Mouse (Mus musculus) left cerebral cortex, postnatal 10 days (tissue): Measurements from ENCODE around the gene Ptger4. TPM values are rescaled to one million over a fixed set of nuclear protein-coding genes. Genes with fewer than 3 reads are reported as not detected.
A peak's percentile ranks its signal among the peaks of the same experiment; 100 is the strongest.
"Not testable (repeated sequence)": the region's sequence is repeated elsewhere in the genome, so short reads cannot be mapped to it uniquely, and the experiment has no call there.

ENCODE experiments used
- DNase-seq, 2 experiments: peaks; one replicate each; pipeline ENCODE4 v3.0.0; 2021 to 2022; ENCODE audit warnings: low spot score in 2 of 2, mixed read lengths in 1 of 2; ENCODE audit errors: extremely low spot score in 1 of 2
- intact Hi-C: fragments of 180-260 bp; cut with DNase I; formaldehyde crosslinking; loops from one replicate; pipeline ENCODE4 v1.15.1; 2025
- total RNA-seq, 2 experiments: library from RNA; stranded (reverse); gene quantifications; 2 replicates each; pipeline ENCODE4 v1.2.3; 2021

Ptger4 gene
- total RNA-seq, 2 experiments from 2014 or later: 2.4 to 2.9 TPM

- intact Hi-C loops: loop anchor here (5.0 kb wide), 1 partner anchor 967 kb away; no protein-coding TSS in a partner anchor
Measured at GRCm38 (mm10) chr15:5239901-5240300, 4.1 kb downstream of the Ptger4 start.

GRCm38 (mm10) chr15:5239361-5239760 lies 4.6 kb downstream of the Ptger4 start:
- DNase-seq: no peak
- intact Hi-C loops: loop anchor here (5.0 kb wide), 1 partner anchor 968 kb away; no protein-coding TSS in a partner anchor

More at GRCm38 (mm10) chr15:5239901-5240300, 4.1 kb downstream of the Ptger4 start:
- DNase-seq: no peak

- DNase-seq: no peak
- intact Hi-C loops: loop anchor here (5.0 kb wide), 1 partner anchor 969 kb away; no protein-coding TSS in a partner anchor
Measured at GRCm38 (mm10) chr15:5238553-5238952, 5.4 kb downstream of the Ptger4 start.

GRCm38 (mm10) chr15:5238073-5238472 lies 5.9 kb downstream of the Ptger4 start:
- intact Hi-C loops: loop anchor here (5.0 kb wide), 1 partner anchor 969 kb away; no protein-coding TSS in a partner anchor
- DNase-seq: no peak

GRCm38 (mm10) chr15:5237012-5237660 lies 6.9 kb downstream of the Ptger4 start:
- no peak for DNase-seq
- intact Hi-C loops: loop anchor here (2.0 to 5.0 kb wide), 3 partner anchors 680 to 970 kb away; no protein-coding TSS in a partner anchor

GRCm38 (mm10) chr15:5236538-5236937 lies 7.4 kb downstream of the Ptger4 start:
- peak; percentile 68 to 82 for DNase-seq
- intact Hi-C loops: loop anchor here (2.0 to 5.0 kb wide), 3 partner anchors 680 to 971 kb away; no protein-coding TSS in a partner anchor

- peak in 1 of 2 experiments; percentile 80 for DNase-seq
- intact Hi-C loops: loop anchor here (5.0 kb wide), 1 partner anchor 972 kb away; no protein-coding TSS in a partner anchor
Measured at GRCm38 (mm10) chr15:5235527-5235926, 8.5 kb downstream of the Ptger4 start.

- DNase-seq: peak in 1 of 2 experiments; percentile 22
- intact Hi-C loops: loop anchor here (5.0 kb wide), 1 partner anchor 973 kb away; no protein-coding TSS in a partner anchor
Measured at GRCm38 (mm10) chr15:5234659-5235058, 9.3 kb downstream of the Ptger4 start.

- intact Hi-C loops, DNase-seq: not testable (repeated sequence)
Measured at GRCm38 (mm10) chr15:5230746-5231145, 13.2 kb downstream of the Ptger4 start.

GRCm38 (mm10) chr15:5220491-5220890 lies 23.5 kb downstream of the Ptger4 start:
- DNase-seq: no peak
- intact Hi-C loops: no loop called here

GRCm38 (mm10) chr15:5209116-5209515 lies 34.9 kb downstream of the Ptger4 start:
- intact Hi-C loops: no loop called here
- no peak for DNase-seq

- intact Hi-C loops: no loop called here
- no peak for DNase-seq
Measured at GRCm38 (mm10) chr15:5205222-5205621, 38.8 kb downstream of the Ptger4 start.

GRCm38 (mm10) chr15:5196691-5197090 lies 47.3 kb downstream of the Ptger4 start:
- intact Hi-C loops: no loop called here

GRCm38 (mm10) chr15:5195987-5196514 lies 47.9 kb downstream of the Ptger4 start:
- DNase-seq: no peak
- intact Hi-C loops: no loop called here

More at GRCm38 (mm10) chr15:5196691-5197090, 47.3 kb downstream of the Ptger4 start:
- DNase-seq: no peak

GRCm38 (mm10) chr15:5194931-5195330 lies 49.1 kb downstream of the Ptger4 start:
- DNase-seq: no peak
- intact Hi-C loops: loop anchor here (5.0 kb wide), 2 partner anchors 887 to 1012 kb away; no protein-coding TSS in a partner anchor

- intact Hi-C loops: loop anchor here (5.0 kb wide), 2 partner anchors 888 to 1013 kb away; no protein-coding TSS in a partner anchor
- DNase-seq: no peak
Measured at GRCm38 (mm10) chr15:5194446-5194845, 49.5 kb downstream of the Ptger4 start.

GRCm38 (mm10) chr15:5193833-5194232 lies 50.2 kb downstream of the Ptger4 start:
- DNase-seq: peak in 1 of 2 experiments; percentile 12
- intact Hi-C loops: loop anchor here (5.0 kb wide), 2 partner anchors 888 to 1013 kb away; no protein-coding TSS in a partner anchor

- intact Hi-C loops: loop anchor here (5.0 kb wide), 3 partner anchors 72 to 1018 kb away; partner anchors contain the start of gene Rpl37
- DNase-seq: peak; percentile 13 to 84
Measured at GRCm38 (mm10) chr15:5189504-5190093, 54.4 kb downstream of the Ptger4 start.

GRCm38 (mm10) chr15:5188029-5188428 lies 56.0 kb downstream of the Ptger4 start:
- DNase-seq: no peak
- intact Hi-C loops: loop anchor here (5.0 kb wide), 1 partner anchor 71 kb away; the partner anchor contains the start of gene Rpl37
